Mouse (Mus musculus): ENCODE results near the gene Tmem151b. TPM values are rescaled to one million over a fixed set of nuclear protein-coding genes. Genes with fewer than 3 reads are reported as not detected.

The Tmem151b gene
- total RNA-seq, 1 experiment = 2.1 TPM

GRCm38 (mm10) chr17:45589844-45590243 is 40.4 kb upstream of the Tmem151b start:
- Histone ChIP-seq H3K36me3 (ENCODE audit: control insufficient read depth, insufficient read depth, low read length, poor library complexity, severe bottlenecking) (peaks cover 68% of the 10 kb centered on the region), H3K4me1 (ENCODE audit: control insufficient read depth in 2 of 2, insufficient read depth in 2 of 2, low read length in 2 of 2, poor library complexity in 1 of 2) (peaks cover 7 to 35% of the 10 kb centered on the region in 2 experiments), H3K4me3 (ENCODE audit: insufficient read depth in 1 of 2, low read depth in 1 of 2, low read length in 2 of 2, poor library complexity in 1 of 2, severe bottlenecking in 1 of 2) (no peak overlapping the region), H3K27ac (ENCODE audit: insufficient read depth, low read depth, low read length, poor library complexity, severe bottlenecking) (no peak overlapping the region), H3K9ac (ENCODE audit: insufficient read depth, low read depth, low read length, poor library complexity, severe bottlenecking) (no peak overlapping the region), H3K9me3 (ENCODE audit: control insufficient read depth, insufficient read depth, low read depth, low read length) (no peaks in the 10 kb centered on the region)
- TF ChIP-seq HCFC1 (IDR thresholded peaks at IDR 0.05; ENCODE audit: borderline replicate concordance, insufficient read depth, low read length) (no peak), ZC3H11A (IDR thresholded peaks at IDR 0.05; ENCODE audit: borderline replicate concordance, low read depth, low read length) (no peak), CHD2 (IDR thresholded peaks at IDR 0.05; ENCODE audit: low read depth, low read length) (no peak), MAFK (IDR thresholded peaks at IDR 0.05; ENCODE audit: insufficient read depth, low read depth, low read length) (no peak), ZNF384 (IDR thresholded peaks at IDR 0.05; ENCODE audit: low read depth, low read length) (no peak)
- DNase-seq (ENCODE audit: low read depth, low spot score) = no peak
- in situ Hi-C loops (cut with MboI; ENCODE audit: low sequenced_read_pairs in 2 of 2, unreplicated experiment in 2 of 2) = loop anchor here in 1 of 2 experiments (5.0 kb wide), 1 partner anchor 37 kb away; no protein-coding TSS in a partner anchor

- no peak overlapping the region for H3K27ac ChIP-seq (ENCODE audit: insufficient read depth, low read depth, low read length, poor library complexity, severe bottlenecking)
- no peak overlapping the region for H3K4me3 ChIP-seq (ENCODE audit: insufficient read depth in 1 of 2, low read depth in 1 of 2, low read length in 2 of 2, poor library complexity in 1 of 2, severe bottlenecking in 1 of 2)
- DNase-seq (ENCODE audit: low read depth, low spot score) = no peak
- in situ Hi-C loops (cut with MboI; ENCODE audit: low sequenced_read_pairs in 2 of 2, unreplicated experiment in 2 of 2) = loop anchor here in 1 of 2 experiments (5.0 kb wide), 1 partner anchor 38 kb away; no protein-coding TSS in a partner anchor
- H3K36me3 ChIP-seq (ENCODE audit: control insufficient read depth, insufficient read depth, low read length, poor library complexity, severe bottlenecking) = peaks cover 70% of the 10 kb centered on the region
- no peak overlapping the region for H3K9ac ChIP-seq (ENCODE audit: insufficient read depth, low read depth, low read length, poor library complexity, severe bottlenecking)
- no peaks in the 10 kb centered on the region for H3K9me3 ChIP-seq (ENCODE audit: control insufficient read depth, insufficient read depth, low read depth, low read length)
- H3K4me1 ChIP-seq (ENCODE audit: control insufficient read depth in 2 of 2, insufficient read depth in 2 of 2, low read length in 2 of 2, poor library complexity in 1 of 2) = peaks cover 7 to 37% of the 10 kb centered on the region in 2 experiments
- TF ChIP-seq HCFC1 (IDR thresholded peaks at IDR 0.05; ENCODE audit: borderline replicate concordance, insufficient read depth, low read length) (no peak), CHD2 (IDR thresholded peaks at IDR 0.05; ENCODE audit: low read depth, low read length) (no peak), ZNF384 (IDR thresholded peaks at IDR 0.05; ENCODE audit: low read depth, low read length) (no peak)
These were observed 39.8 kb upstream of the Tmem151b start for GRCm38 (mm10) chr17:45589236-45589635.

- Histone ChIP-seq H3K4me3 (ENCODE audit: insufficient read depth in 1 of 2, low read depth in 1 of 2, low read length in 2 of 2, poor library complexity in 1 of 2, severe bottlenecking in 1 of 2) (no peak overlapping the region), H3K36me3 (ENCODE audit: control insufficient read depth, insufficient read depth, low read length, poor library complexity, severe bottlenecking) (peaks cover 70% of the 10 kb centered on the region), H3K9ac (ENCODE audit: insufficient read depth, low read depth, low read length, poor library complexity, severe bottlenecking) (no peak overlapping the region), H3K4me1 (ENCODE audit: control insufficient read depth in 2 of 2, insufficient read depth in 2 of 2, low read length in 2 of 2, poor library complexity in 1 of 2) (peaks cover 10 to 38% of the 10 kb centered on the region in 2 experiments), H3K27ac (ENCODE audit: insufficient read depth, low read depth, low read length, poor library complexity, severe bottlenecking) (no peak overlapping the region), H3K9me3 (ENCODE audit: control insufficient read depth, insufficient read depth, low read depth, low read length) (no peaks in the 10 kb centered on the region)
- in situ Hi-C loops (cut with MboI; ENCODE audit: low sequenced_read_pairs in 2 of 2, unreplicated experiment in 2 of 2) = loop anchor here in 1 of 2 experiments (5.0 kb wide), 1 partner anchor 39 kb away; no protein-coding TSS in a partner anchor
- no peak for DNase-seq (ENCODE audit: low read depth, low spot score)
- TF ChIP-seq MAFK (IDR thresholded peaks at IDR 0.05; ENCODE audit: insufficient read depth, low read depth, low read length) = no peak
- TF ChIP-seq CHD2 (IDR thresholded peaks at IDR 0.05; ENCODE audit: low read depth, low read length) = no peak
- no peak for TF ChIP-seq HCFC1 (IDR thresholded peaks at IDR 0.05; ENCODE audit: borderline replicate concordance, insufficient read depth, low read length)
- no peak for TF ChIP-seq ZC3H11A (IDR thresholded peaks at IDR 0.05; ENCODE audit: borderline replicate concordance, low read depth, low read length)
- no peak for TF ChIP-seq ZNF384 (IDR thresholded peaks at IDR 0.05; ENCODE audit: low read depth, low read length)
These were observed 38.9 kb upstream of the Tmem151b start for GRCm38 (mm10) chr17:45588370-45588769.

DNA sequence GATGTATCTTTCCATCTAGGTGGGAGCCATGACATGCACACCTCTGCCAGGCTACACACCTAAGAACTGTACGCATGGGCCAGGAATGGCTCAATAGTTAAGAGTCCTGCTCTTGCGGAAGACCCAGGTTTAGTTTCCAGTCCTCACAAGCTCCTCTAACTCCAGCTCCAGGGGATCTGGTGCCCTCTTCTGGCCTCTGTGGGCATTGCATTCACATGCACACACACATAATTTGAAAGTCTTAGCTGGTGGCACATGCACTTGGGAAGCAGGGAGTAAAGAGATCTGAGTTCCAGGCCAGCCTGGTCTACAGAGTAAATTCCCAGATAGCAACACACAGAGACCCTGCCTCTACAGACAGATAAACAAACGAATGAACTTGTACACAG is 37.0 kb upstream of the Tmem151b start:
- Histone ChIP-seq H3K9ac (ENCODE audit: insufficient read depth, low read depth, low read length, poor library complexity, severe bottlenecking) (no peak overlapping the region; the same call in 1 of the 2 replicates), H3K4me1 (ENCODE audit: control insufficient read depth in 2 of 2, insufficient read depth in 2 of 2, low read length in 2 of 2, poor library complexity in 1 of 2) (peaks cover 7 to 35% of the 10 kb centered on the region in 2 experiments), H3K36me3 (ENCODE audit: control insufficient read depth, insufficient read depth, low read length, poor library complexity, severe bottlenecking) (peaks cover 60% of the 10 kb centered on the region), H3K9me3 (ENCODE audit: control insufficient read depth, insufficient read depth, low read depth, low read length) (no peaks in the 10 kb centered on the region), H3K27ac (ENCODE audit: insufficient read depth, low read depth, low read length, poor library complexity, severe bottlenecking) (peak overlapping the region; percentile 56; the same call in 1 of the 2 replicates), H3K4me3 (ENCODE audit: insufficient read depth in 1 of 2, low read depth in 1 of 2, low read length in 2 of 2, poor library complexity in 1 of 2, severe bottlenecking in 1 of 2) (peak overlapping the region in 1 of 2 experiments; percentile 37; a peak in 2 of 4 replicates)
- TF ChIP-seq CHD2 (IDR thresholded peaks at IDR 0.05; ENCODE audit: low read depth, low read length) (no peak), MAFK (IDR thresholded peaks at IDR 0.05; ENCODE audit: insufficient read depth, low read depth, low read length) (no peak), HCFC1 (IDR thresholded peaks at IDR 0.05; ENCODE audit: borderline replicate concordance, insufficient read depth, low read length) (peak; percentile 61; the same call in 1 of the 2 replicates), ZC3H11A (IDR thresholded peaks at IDR 0.05; ENCODE audit: borderline replicate concordance, low read depth, low read length) (peak; percentile 59; the same call in 1 of the 2 replicates), ZNF384 (IDR thresholded peaks at IDR 0.05; ENCODE audit: low read depth, low read length) (no peak)
- DNase-seq (ENCODE audit: low read depth, low spot score) = no peak
- in situ Hi-C loops (cut with MboI; ENCODE audit: low sequenced_read_pairs in 2 of 2, unreplicated experiment in 2 of 2) = loop anchor here in 1 of 2 experiments (5.0 kb wide), 1 partner anchor 41 kb away; no protein-coding TSS in a partner anchor

Measured in ES-E14 (cell line).